ENCODE assay signal across 23 mouse cellular contexts in genomic region chr2:38641761-38642160, GRCm38 (mm10). TPM values are rescaled to one million over a fixed set of nuclear protein-coding genes. Genes with fewer than 3 reads are reported as not detected.
DNase-seq lines count a peak whose midpoint lies in the region; ATAC-seq and TF ChIP-seq lines count a peak whose summit lies in the region.
"Had no signal": no experiment of that assay in that cellular context is flagged by ENCODE, and none has a peak within 500 bp of the region (broad histone marks: within the 10 kb centered on the region; RNA-seq: fewer than 3 reads in every experiment).

No protein-coding gene starts in this region.

- DNase-seq in forebrain, embryonic 11.5 days (ENCODE audit: low spot score) = peak; percentile 4
- DNase-seq in ES-CJ7 (ENCODE audit: low read depth, low spot score) (peak; percentile 55), ZHBTc4 (ENCODE audit: low read depth, low spot score) (peak; percentile 28)
- DNase-seq in left cerebral cortex, adult 2 months (ENCODE audit: extremely low spot score in 1 of 2, low spot score in 2 of 2) = no peak
- DNase-seq: adrenal gland, adult 8-10 months; adrenal gland, postnatal 14 days; adrenal gland, postnatal 36 days; B cell, adult 2 months; cerebellum, adult 11-12 months; cerebellum, adult 2 months; cerebellum, adult 9-10 months; cerebellum, postnatal 10 days; cerebellum, postnatal 25 days; forebrain, postnatal 0 days had no signal

- no peak overlapping the region for H3K4me3 ChIP-seq in forebrain, embryonic 11.5 days (ENCODE audit: low read depth, low read length)
- H3K4me3 ChIP-seq in forebrain, embryonic 12.5 days (replicated peaks) = no peak overlapping the region
- H3K4me3 ChIP-seq in left cerebral cortex, adult 2 months = no peak overlapping the region
- H3K4me3 ChIP-seq: embryonic facial prominence, embryonic 12.5 days; forebrain, embryonic 13.5 days; forebrain, embryonic 15.5 days had no signal

- H3K4me1 ChIP-seq in forebrain, embryonic 11.5 days (replicated peaks; ENCODE audit: control insufficient read depth, insufficient read depth, low read length) = no peaks in the 10 kb centered on the region; the same call in 1 of the 2 replicates
- peaks cover 16% of the 10 kb centered on the region for H3K4me1 ChIP-seq in forebrain, embryonic 12.5 days

- peaks cover 6% of the 10 kb centered on the region; the same call in 1 of the 2 replicates for H3K36me3 ChIP-seq in forebrain, embryonic 11.5 days (ENCODE audit: control insufficient read depth, insufficient read depth, low read length)
- H3K36me3 ChIP-seq in forebrain, embryonic 12.5 days (replicated peaks) = peaks cover 40% of the 10 kb centered on the region

- WGBS in forebrain, embryonic 11.5 days = 100% methylated on average over 1 of the region's 1 CpGs
- 96% methylated on average over 1 of the region's 1 CpGs for WGBS in forebrain, embryonic 12.5 days

- TF ChIP-seq CTCF in left cerebral cortex, adult 2 months (IDR thresholded peaks at IDR 0.05) = no peak

- H3K27me3 ChIP-seq in forebrain, embryonic 11.5 days (ENCODE audit: control insufficient read depth, insufficient read depth, low read length) = no peaks in the 10 kb centered on the region
- H3K27me3 ChIP-seq in forebrain, embryonic 12.5 days = no peaks in the 10 kb centered on the region
- H3K27me3 ChIP-seq: CH12.LX; embryonic facial prominence, embryonic 12.5 days; forebrain, embryonic 13.5 days; forebrain, embryonic 15.5 days; Patski had no signal

- H3K9ac ChIP-seq in forebrain, embryonic 11.5 days (ENCODE audit: low read length) = no peak overlapping the region
- H3K9ac ChIP-seq in forebrain, embryonic 12.5 days = no peak overlapping the region
- H3K9ac ChIP-seq: embryonic facial prominence, embryonic 12.5 days; forebrain, embryonic 13.5 days; forebrain, embryonic 15.5 days; forebrain, postnatal 0 days had no signal

- ATAC-seq in forebrain, embryonic 11.5 days (replicated peaks; ENCODE audit: low FRiP score) = no peak
- no peak for ATAC-seq in forebrain, embryonic 12.5 days (ENCODE audit: low FRiP score)
- ATAC-seq: activated CD4-positive, CD25-positive, alpha-beta regulatory T cell, adult 4 months; CD4-positive, CD25-positive, alpha-beta regulatory T cell, adult 4 months; forebrain, embryonic 13.5 days; forebrain, embryonic 15.5 days; forebrain, postnatal 0 days; Patski had no signal

- no peak overlapping the region for H3K4me2 ChIP-seq in forebrain, embryonic 11.5 days (ENCODE audit: low read depth, low read length, severe bottlenecking)
- H3K4me2 ChIP-seq in forebrain, embryonic 12.5 days = no peak overlapping the region
- H3K4me2 ChIP-seq: forebrain, embryonic 15.5 days had no signal

- H3K9me3 ChIP-seq in forebrain, embryonic 11.5 days (ENCODE audit: control insufficient read depth, low read length) = no peaks in the 10 kb centered on the region
- H3K9me3 ChIP-seq in forebrain, embryonic 12.5 days = no peaks in the 10 kb centered on the region
- H3K9me3 ChIP-seq: embryonic facial prominence, embryonic 10.5 days; embryonic facial prominence, embryonic 12.5 days; forebrain, embryonic 13.5 days; forebrain, embryonic 15.5 days had no signal

- H3K27ac ChIP-seq in forebrain, embryonic 11.5 days (ENCODE audit: low read depth, low read length) = no peak overlapping the region
- no peak overlapping the region for H3K27ac ChIP-seq in forebrain, embryonic 12.5 days
- no peak overlapping the region for H3K27ac ChIP-seq in left cerebral cortex, adult 2 months
- H3K27ac ChIP-seq: embryonic facial prominence, embryonic 10.5 days; embryonic facial prominence, embryonic 12.5 days; forebrain, embryonic 13.5 days; forebrain, embryonic 15.5 days had no signal

- intact Hi-C loops in left cerebral cortex, adult 2 months (cut with DNase I) = loop anchor here (2.0 to 10.0 kb wide), 2 partner anchors 97 to 223 kb away; no protein-coding TSS in a partner anchor

RNA-seq across cellular contexts. Expression of gene Psmb7, which starts 2.1 kb away (rescaled TPM):
- 333 and 341 TPM in 2 replicates for polyA plus RNA-seq in forebrain, embryonic 11.5 days (2014; fragmentation: Nextera tagmentation; extraction: Ambion mirVana)
- 294 and 303 TPM in 2 replicates for polyA plus RNA-seq in forebrain, embryonic 12.5 days (2016; fragmentation: Nextera tagmentation; extraction: Ambion mirVana)
- total RNA-seq in left cerebral cortex, adult 2 months (2021) = 100 to 1,000 TPM; 168 to 203 TPM

Comparison
In these comparisons a context has a peak if more than half of its experiments do, and no peak if none do; other contexts are left out.
1. DNase-seq: peak in forebrain, embryonic 11.5 days (single experiment), ES-CJ7 (single experiment) and ZHBTc4 (single experiment); none in left cerebral cortex, adult 2 months (0 of 2).